Mouse (Mus musculus) MEL (cell line): ENCODE measurements at regions not wholly inside any gene's neighbourhood (a gene's known extent, or its start where the extent isn't known, plus 50 kb on each side); places are given as distances from the start of the nearest gene placed in this dataset.

ENCODE experiments used
- DNase-seq: peaks from one replicate; pipeline ENCODE4 v3.0.0; 2011; ENCODE audit warnings: low read depth, low spot score
- H3K27ac ChIP-seq: 2 replicates; pipeline ENCODE4 v1.5.1; 2012; ENCODE audit warnings: low read depth, mild to moderate bottlenecking, control low read depth, low read length, moderate library complexity; ENCODE audit not compliant: control insufficient read depth
- H3K27me3 ChIP-seq, 2 experiments: fragments of 150-350 bp in 1 of 2; sonication (generic) in 1 of 2; 2 replicates each; pipeline ENCODE4 v1.6.1; 2012; ENCODE audit warnings: low read length in 2 of 2, mild to moderate bottlenecking in 2 of 2, improper control_type of control experiment in 1 of 2, moderate library complexity in 1 of 2; ENCODE audit not compliant: insufficient read depth in 2 of 2, control insufficient read depth in 1 of 2
- H3K36me3 ChIP-seq, 2 experiments: 2 replicates each; pipeline ENCODE4 v1.6.1; 2012 to 2014; ENCODE audit warnings: low read length in 2 of 2, improper control_type of control experiment in 1 of 2, inconsistent platforms in 1 of 2, mild to moderate bottlenecking in 1 of 2; ENCODE audit not compliant: insufficient read depth in 2 of 2, control insufficient read depth in 1 of 2
- H3K4me1 ChIP-seq, 2 experiments: fragments of 150-350 bp in 1 of 2; sonication (generic) in 1 of 2; 2 replicates each; pipeline ENCODE4 v1.6.1; 2012; ENCODE audit warnings: low read length in 2 of 2, improper control_type of control experiment in 1 of 2, mild to moderate bottlenecking in 1 of 2; ENCODE audit not compliant: insufficient read depth in 2 of 2, control insufficient read depth in 1 of 2
- H3K4me3 ChIP-seq, 2 experiments: fragments of 150-350 bp in 1 of 2; sonication (generic) in 1 of 2; 2 replicates each; pipeline ENCODE4 v1.5.1; 2012; ENCODE audit warnings: low read depth in 2 of 2, low read length in 2 of 2, mild to moderate bottlenecking in 2 of 2, moderate library complexity in 2 of 2, control low read depth in 1 of 2, improper control_type of control experiment in 1 of 2; ENCODE audit not compliant: control insufficient read depth in 1 of 2, insufficient read depth in 1 of 2
- H3K79me2 ChIP-seq: 2 replicates; pipeline ENCODE4 v1.6.1; 2012; ENCODE audit warnings: mild to moderate bottlenecking, low read length, moderate library complexity; ENCODE audit not compliant: control insufficient read depth, poor library complexity, insufficient read depth
- H3K9ac ChIP-seq: 2 replicates; pipeline ENCODE4 v1.6.1; 2012; ENCODE audit warnings: low read depth, mild to moderate bottlenecking, control low read depth, low read length, moderate library complexity; ENCODE audit not compliant: control insufficient read depth, poor library complexity, severe bottlenecking
- H3K9me3 ChIP-seq: fragments of 150-350 bp; sonication (generic); replicated peaks from 2 replicates; pipeline ENCODE4 v1.6.1; 2012; ENCODE audit warnings: mild to moderate bottlenecking, low read length, improper control_type of control experiment, moderate library complexity; ENCODE audit not compliant: insufficient read depth
- CHD1 ChIP-seq: IDR thresholded peaks from 2 replicates; pipeline ENCODE4 v1.6.1; 2012; ENCODE audit warnings: low read depth, mild to moderate bottlenecking, inconsistent platforms, low read length, improper control_type of control experiment
- CHD2 ChIP-seq: IDR thresholded peaks from 2 replicates; pipeline ENCODE4 v1.6.1; 2011; ENCODE audit warnings: low read length, improper control_type of control experiment
- ELF1 ChIP-seq: IDR thresholded peaks from 2 replicates; pipeline ENCODE4 v1.6.1; 2014; ENCODE audit warnings: low read depth, mild to moderate bottlenecking, inconsistent platforms, low read length, improper control_type of control experiment, moderate library complexity
- EP300 ChIP-seq, 2 experiments: IDR thresholded peaks; 2 replicates each; pipeline ENCODE4 v1.6.1; 2011; ENCODE audit warnings: improper control_type of control experiment in 2 of 2, low read length in 2 of 2, low read depth in 1 of 2, mild to moderate bottlenecking in 1 of 2
- ETS1 ChIP-seq: IDR thresholded peaks from 2 replicates; pipeline ENCODE4 v1.6.1; 2012; ENCODE audit warnings: low read depth, mild to moderate bottlenecking, inconsistent platforms, low read length, improper control_type of control experiment, moderate library complexity
- GABPA ChIP-seq: IDR thresholded peaks from 2 replicates; pipeline ENCODE4 v1.6.1; 2012; ENCODE audit warnings: low read depth, mild to moderate bottlenecking, inconsistent platforms, low read length, improper control_type of control experiment, moderate library complexity
- GATA1 ChIP-seq: IDR thresholded peaks from 2 replicates; pipeline ENCODE4 v1.6.1; 2011; ENCODE audit warnings: low read depth, low read length, improper control_type of control experiment
- HCFC1 ChIP-seq: IDR thresholded peaks from 2 replicates; pipeline ENCODE4 v1.6.1; 2012; ENCODE audit warnings: low read depth, mild to moderate bottlenecking, inconsistent platforms, low read length, improper control_type of control experiment, moderate library complexity
- JUND ChIP-seq: IDR thresholded peaks from 2 replicates; pipeline ENCODE4 v1.6.1; 2011; ENCODE audit warnings: low read depth, mild to moderate bottlenecking, improper control_type of control experiment, low read length
- KAT2A ChIP-seq: conservative IDR thresholded peaks from 2 replicates; pipeline ENCODE4 v1.6.1; 2012; ENCODE audit warnings: low read depth, low read length, improper control_type of control experiment, inconsistent platforms
- MAFK ChIP-seq: IDR thresholded peaks from 2 replicates; pipeline ENCODE4 v1.6.1; 2011; ENCODE audit warnings: low read depth, mild to moderate bottlenecking, low read length, improper control_type of control experiment, borderline replicate concordance
- MAX ChIP-seq: IDR thresholded peaks from 2 replicates; pipeline ENCODE4 v1.6.1; 2011; ENCODE audit warnings: low read length, improper control_type of control experiment
- MAZ ChIP-seq: IDR thresholded peaks from 2 replicates; pipeline ENCODE4 v1.6.1; 2012; ENCODE audit warnings: low read depth, mild to moderate bottlenecking, inconsistent platforms, low read length, improper control_type of control experiment
- MYB ChIP-seq: IDR thresholded peaks from 2 replicates; pipeline ENCODE4 v1.6.1; 2011; ENCODE audit warnings: mild to moderate bottlenecking, low read depth, low read length, improper control_type of control experiment
- NELFE ChIP-seq: IDR thresholded peaks from 2 replicates; pipeline ENCODE4 v1.6.1; 2011; ENCODE audit warnings: low read depth, low read length, improper control_type of control experiment
- POLR2AphosphoS5 ChIP-seq: IDR thresholded peaks from 2 replicates; pipeline ENCODE4 v1.6.1; 2012; ENCODE audit warnings: low read depth, borderline replicate concordance, mild to moderate bottlenecking, inconsistent platforms, low read length, moderate library complexity, mixed read lengths
- RAD21 ChIP-seq: IDR thresholded peaks from 2 replicates; pipeline ENCODE4 v1.6.1; 2011; ENCODE audit warnings: mild to moderate bottlenecking, low read depth, low read length, improper control_type of control experiment
- SIN3A ChIP-seq: IDR thresholded peaks from 2 replicates; pipeline ENCODE4 v1.6.1; 2012; ENCODE audit warnings: low read length, improper control_type of control experiment, inconsistent platforms
- SMC3 ChIP-seq: IDR thresholded peaks from 2 replicates; pipeline ENCODE4 v1.6.1; 2011; ENCODE audit warnings: low read depth, low read length, improper control_type of control experiment
- TBP ChIP-seq: IDR thresholded peaks from 2 replicates; pipeline ENCODE4 v1.8.0; 2011; ENCODE audit warnings: low read depth, low read length, improper control_type of control experiment
- TCF12 ChIP-seq: IDR thresholded peaks from 2 replicates; pipeline ENCODE4 v1.6.1; 2014; ENCODE audit warnings: low read depth, mild to moderate bottlenecking, inconsistent platforms, low read length, improper control_type of control experiment, moderate library complexity
- ZKSCAN1 ChIP-seq: IDR thresholded peaks from 2 replicates; pipeline ENCODE4 v1.6.1; 2012; ENCODE audit warnings: low read depth, mild to moderate bottlenecking, inconsistent platforms, low read length, improper control_type of control experiment, moderate library complexity
- ZMIZ1 ChIP-seq: IDR thresholded peaks from 2 replicates; pipeline ENCODE4 v1.6.1; 2012; ENCODE audit warnings: low read depth, mild to moderate bottlenecking, inconsistent platforms, low read length, improper control_type of control experiment, moderate library complexity

GRCm38 (mm10) chr17:60762270-60762669 is 1749.1 kb upstream of the Nudt12 start:
- no peak overlapping the region for H3K27ac ChIP-seq
- no peaks in the 10 kb centered on the region for H3K4me1 ChIP-seq
- H3K4me3 ChIP-seq, result no peak overlapping the region
- no peaks in the 10 kb centered on the region for H3K36me3 ChIP-seq
- H3K79me2 ChIP-seq, result no peaks in the 10 kb centered on the region
- no peaks in the 10 kb centered on the region for H3K9me3 ChIP-seq
- TF ChIP-seq MAFK (peak; percentile 10; the same call in 1 of the 2 replicates), CHD2 (no peak)
- no peak for DNase-seq
- H3K27me3 ChIP-seq, result no peaks in the 10 kb centered on the region
- H3K9ac ChIP-seq, result no peak overlapping the region

- no peak for DNase-seq
- Histone ChIP-seq H3K27me3 (no peaks in the 10 kb centered on the region), H3K4me1 (no peaks in the 10 kb centered on the region), H3K4me3 (no peak overlapping the region), H3K9ac (no peak overlapping the region), H3K9me3 (no peaks in the 10 kb centered on the region), H3K27ac (no peak overlapping the region), H3K36me3 (no peaks in the 10 kb centered on the region), H3K79me2 (no peaks in the 10 kb centered on the region)
- no peak for TF ChIP-seq CHD1
These were observed 1747.9 kb upstream of the Nudt12 start for GRCm38 (mm10) chr17:60761100-60761499.

DNA sequence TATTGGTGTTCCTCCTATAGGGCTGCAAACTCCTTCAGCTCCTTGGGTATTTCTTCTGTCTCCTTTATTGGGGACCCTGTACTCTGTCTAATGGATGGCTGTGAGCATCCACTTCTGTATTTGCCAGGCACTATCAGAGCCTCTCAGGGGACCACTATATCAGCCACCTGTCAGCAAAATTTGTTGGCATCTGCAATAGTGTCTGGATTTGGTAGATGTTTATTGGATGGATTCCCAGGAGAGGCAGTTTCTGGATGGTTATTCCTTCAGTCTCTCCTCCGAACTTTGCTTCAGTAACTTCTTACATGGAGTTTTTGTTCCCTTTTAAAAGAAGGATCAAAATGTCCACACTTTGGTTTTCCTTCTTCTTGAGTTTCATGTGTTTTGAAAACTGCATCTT is 1729.7 kb upstream of the Nudt12 start:
- TF ChIP-seq NELFE (no peak), RAD21 (no peak), KAT2A (no peak), ELF1 (no peak), TCF12 (no peak), SMC3 (no peak), ZKSCAN1 (no peak), MYB (no peak), TBP (no peak), POLR2AphosphoS5 (no peak), SIN3A (no peak), JUND (no peak), MAZ (no peak), MAX (no peak), GABPA (no peak), HCFC1 (no peak), GATA1 (no peak), ZMIZ1 (no peak), ETS1 (no peak), EP300 (IDR thresholded peaks at IDR 0.05; ENCODE audit: low read depth in 1 of 2, low read length in 2 of 2) (no peak)
- Histone ChIP-seq H3K4me1 (no peaks in the 10 kb centered on the region), H3K27ac (no peak overlapping the region), H3K4me3 (no peak overlapping the region), H3K9me3 (no peaks in the 10 kb centered on the region), H3K36me3 (no peaks in the 10 kb centered on the region), H3K27me3 (no peaks in the 10 kb centered on the region), H3K79me2 (no peaks in the 10 kb centered on the region), H3K9ac (no peak overlapping the region)
- no peak for DNase-seq
